Mouse (Mus musculus): ENCODE results near the gene Golga4. TPM values are rescaled to one million over a fixed set of nuclear protein-coding genes. Genes with fewer than 3 reads are reported as not detected.

The Golga4 gene
- polyA plus RNA-seq, 1 experiment from 2014 or later, result 47.9 TPM

DNA sequence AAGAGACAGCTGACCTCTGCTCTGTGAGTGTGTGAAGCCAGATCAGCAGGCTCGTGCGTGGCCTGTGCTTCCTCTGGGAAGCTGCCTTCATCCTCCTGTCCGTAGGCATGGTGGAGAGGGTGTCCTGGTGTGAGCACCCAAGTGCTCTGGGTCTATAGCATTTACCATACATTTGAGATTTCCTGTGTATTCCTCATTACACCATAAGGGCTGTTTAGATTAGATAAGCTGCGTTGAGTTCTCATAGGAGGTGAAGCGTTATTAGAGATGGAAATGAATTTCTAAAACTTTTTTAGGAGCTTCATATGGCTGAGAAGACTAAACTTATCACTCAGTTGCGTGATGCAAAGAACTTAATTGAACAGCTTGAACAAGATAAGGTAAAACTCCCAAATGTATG lies 30.9 kb downstream of the Golga4 start:
- ATAC-seq (ENCODE audit: low FRiP score), result no peak
- Histone ChIP-seq H3K9ac (no peak overlapping the region), H3K36me3 (peaks cover 90% of the 10 kb centered on the region), H3K4me2 (no peak overlapping the region), H3K4me1 (replicated peaks) (no peaks in the 10 kb centered on the region), H3K4me3 (no peak overlapping the region), H3K27me3 (no peaks in the 10 kb centered on the region), H3K9me3 (no peaks in the 10 kb centered on the region), H3K27ac (no peak overlapping the region)
- WGBS, result 81% methylated on average over 6 of the region's 6 CpGs

GRCm38 (mm10) chr9:118537463-118538339 lies 31.6 kb downstream of the Golga4 start:
- Histone ChIP-seq H3K27ac (no peak overlapping the region), H3K4me2 (no peak overlapping the region), H3K36me3 (peaks cover 90% of the 10 kb centered on the region), H3K9me3 (no peaks in the 10 kb centered on the region), H3K4me3 (no peak overlapping the region), H3K27me3 (no peaks in the 10 kb centered on the region), H3K9ac (no peak overlapping the region), H3K4me1 (replicated peaks) (no peaks in the 10 kb centered on the region)
- WGBS, result 76% methylated on average over 9 of the region's 9 CpGs
- no peak for ATAC-seq (ENCODE audit: low FRiP score)

- ATAC-seq (ENCODE audit: low FRiP score), result no peak
- Histone ChIP-seq H3K27me3 (no peaks in the 10 kb centered on the region), H3K4me2 (no peak overlapping the region), H3K4me1 (replicated peaks) (0 out of 2 replicates have a peak, but pooled peaks cover 6% of the 10 kb centered on the region), H3K36me3 (peaks cover 76% of the 10 kb centered on the region), H3K4me3 (no peak overlapping the region), H3K9ac (no peak overlapping the region), H3K27ac (no peak overlapping the region), H3K9me3 (no peaks in the 10 kb centered on the region)
- WGBS, result 95% methylated on average over 8 of the region's 8 CpGs
Measured at GRCm38 (mm10) chr9:118541851-118542250, 35.8 kb downstream of the Golga4 start.

- no peak for ATAC-seq (ENCODE audit: low FRiP score)
- no peaks in the 10 kb centered on the region for H3K9me3 ChIP-seq
- 78% methylated on average over 6 of the region's 6 CpGs for WGBS
- H3K27me3 ChIP-seq, result no peaks in the 10 kb centered on the region
- no peak overlapping the region for H3K27ac ChIP-seq
- no peak overlapping the region for H3K4me3 ChIP-seq
- 0 out of 2 replicates have a peak, but pooled peaks cover 6% of the 10 kb centered on the region for H3K4me1 ChIP-seq (replicated peaks)
- H3K4me2 ChIP-seq, result no peak overlapping the region
- peaks cover 67% of the 10 kb centered on the region for H3K36me3 ChIP-seq
- H3K9ac ChIP-seq, result no peak overlapping the region
Measured at GRCm38 (mm10) chr9:118545146-118545545, 39.1 kb downstream of the Golga4 start.

DNA sequence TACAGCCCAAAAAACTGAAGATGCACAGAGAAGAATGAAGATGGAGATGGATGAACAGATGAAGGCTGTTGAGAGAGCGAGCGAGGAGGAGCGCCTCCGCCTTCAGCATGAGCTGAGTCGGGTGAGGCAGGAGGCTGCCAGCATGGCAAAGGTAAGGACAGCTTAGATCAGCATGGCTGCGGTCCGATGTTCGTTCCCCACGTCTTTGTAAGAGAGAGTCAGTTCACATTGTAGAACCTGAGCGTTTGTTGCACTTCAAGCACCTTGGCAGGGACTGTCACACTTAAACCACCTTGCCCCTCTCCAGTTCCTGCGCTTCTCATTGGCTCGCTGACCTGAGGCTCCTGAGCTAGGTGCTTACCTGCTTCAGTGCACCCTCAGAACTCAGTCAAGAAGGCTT lies 42.6 kb downstream of the Golga4 start:
- Histone ChIP-seq H3K36me3 (peaks cover 66% of the 10 kb centered on the region), H3K4me2 (no peak overlapping the region), H3K9me3 (no peaks in the 10 kb centered on the region), H3K27ac (no peak overlapping the region), H3K4me1 (replicated peaks) (0 out of 2 replicates have a peak, but pooled peaks cover 6% of the 10 kb centered on the region), H3K4me3 (no peak overlapping the region), H3K27me3 (no peaks in the 10 kb centered on the region), H3K9ac (no peak overlapping the region)
- no peak for ATAC-seq (ENCODE audit: low FRiP score)
- 97% methylated on average over 12 of the region's 12 CpGs for WGBS

GRCm38 (mm10) chr9:118556951-118557780 lies 51.1 kb downstream of the Golga4 start:
- peak overlapping the region; percentile 18 for H3K27ac ChIP-seq
- no peaks in the 10 kb centered on the region for H3K9me3 ChIP-seq
- peaks cover 89% of the 10 kb centered on the region for H3K36me3 ChIP-seq
- no peaks in the 10 kb centered on the region for H3K27me3 ChIP-seq
- no peak overlapping the region for H3K4me3 ChIP-seq
- no peak for ATAC-seq (ENCODE audit: low FRiP score)
- H3K9ac ChIP-seq, result no peak overlapping the region
- no peak overlapping the region for H3K4me2 ChIP-seq
- no peaks in the 10 kb centered on the region for H3K4me1 ChIP-seq (replicated peaks)
- WGBS, result 78% methylated on average over 24 of the region's 24 CpGs

- no peak overlapping the region for H3K9ac ChIP-seq
- H3K36me3 ChIP-seq, result peaks cover 95% of the 10 kb centered on the region
- H3K4me1 ChIP-seq (replicated peaks), result no peaks in the 10 kb centered on the region
- no peak overlapping the region for H3K4me2 ChIP-seq
- H3K4me3 ChIP-seq, result no peak overlapping the region
- no peaks in the 10 kb centered on the region for H3K9me3 ChIP-seq
- H3K27ac ChIP-seq, result no peak overlapping the region
- no peaks in the 10 kb centered on the region for H3K27me3 ChIP-seq
- WGBS, result 95% methylated on average over 11 of the region's 11 CpGs
- ATAC-seq (ENCODE audit: low FRiP score), result no peak
Measured at GRCm38 (mm10) chr9:118563356-118563755, 57.3 kb downstream of the Golga4 start.

GRCm38 (mm10) chr9:118563866-118564265 lies 57.8 kb downstream of the Golga4 start:
- Histone ChIP-seq H3K36me3 (peaks cover 91% of the 10 kb centered on the region), H3K4me1 (replicated peaks) (no peaks in the 10 kb centered on the region), H3K27ac (no peak overlapping the region), H3K27me3 (no peaks in the 10 kb centered on the region), H3K4me2 (no peak overlapping the region), H3K9me3 (no peaks in the 10 kb centered on the region), H3K4me3 (no peak overlapping the region), H3K9ac (no peak overlapping the region)
- ATAC-seq (ENCODE audit: low FRiP score), result no peak
- 90% methylated on average over 7 of the region's 7 CpGs for WGBS

DNA sequence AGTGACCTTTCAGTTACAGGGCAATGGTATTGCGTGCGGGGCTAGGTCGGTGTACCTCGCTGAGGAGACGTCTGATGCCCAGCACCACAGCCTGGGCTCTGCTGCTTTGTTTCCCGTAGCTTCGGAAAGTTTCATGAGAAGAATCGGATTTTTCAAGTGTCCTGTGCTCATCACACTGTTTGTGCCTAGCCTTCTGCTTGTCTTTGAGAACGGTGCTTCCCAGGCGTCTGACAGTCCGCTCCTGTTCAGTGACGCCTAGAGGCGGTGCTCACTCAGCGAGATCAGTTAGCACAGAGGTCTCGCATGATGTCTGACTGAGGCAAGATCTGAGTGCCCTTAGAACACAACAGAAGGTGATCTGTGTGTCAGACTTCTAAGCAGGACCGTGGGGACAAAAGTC lies 58.6 kb downstream of the Golga4 start:
- WGBS, result 94% methylated on average over 16 of the region's 16 CpGs
- H3K27me3 ChIP-seq, result no peaks in the 10 kb centered on the region
- H3K4me3 ChIP-seq, result no peak overlapping the region
- no peak for ATAC-seq (ENCODE audit: low FRiP score)
- no peak overlapping the region for H3K9ac ChIP-seq
- no peaks in the 10 kb centered on the region for H3K4me1 ChIP-seq (replicated peaks)
- no peak overlapping the region for H3K27ac ChIP-seq
- no peak overlapping the region for H3K4me2 ChIP-seq
- H3K9me3 ChIP-seq, result no peaks in the 10 kb centered on the region
- H3K36me3 ChIP-seq, result peaks cover 91% of the 10 kb centered on the region

GRCm38 (mm10) chr9:118569328-118569727 lies 63.3 kb downstream of the Golga4 start:
- no peak overlapping the region for H3K4me2 ChIP-seq
- H3K9ac ChIP-seq, result no peak overlapping the region
- no peaks in the 10 kb centered on the region for H3K27me3 ChIP-seq
- H3K4me1 ChIP-seq (replicated peaks), result no peaks in the 10 kb centered on the region
- H3K9me3 ChIP-seq, result no peaks in the 10 kb centered on the region
- 89% methylated on average over 6 of the region's 6 CpGs for WGBS
- peaks cover 88% of the 10 kb centered on the region for H3K36me3 ChIP-seq
- H3K4me3 ChIP-seq, result no peak overlapping the region
- no peak overlapping the region for H3K27ac ChIP-seq
- no peak for ATAC-seq (ENCODE audit: low FRiP score)

DNA sequence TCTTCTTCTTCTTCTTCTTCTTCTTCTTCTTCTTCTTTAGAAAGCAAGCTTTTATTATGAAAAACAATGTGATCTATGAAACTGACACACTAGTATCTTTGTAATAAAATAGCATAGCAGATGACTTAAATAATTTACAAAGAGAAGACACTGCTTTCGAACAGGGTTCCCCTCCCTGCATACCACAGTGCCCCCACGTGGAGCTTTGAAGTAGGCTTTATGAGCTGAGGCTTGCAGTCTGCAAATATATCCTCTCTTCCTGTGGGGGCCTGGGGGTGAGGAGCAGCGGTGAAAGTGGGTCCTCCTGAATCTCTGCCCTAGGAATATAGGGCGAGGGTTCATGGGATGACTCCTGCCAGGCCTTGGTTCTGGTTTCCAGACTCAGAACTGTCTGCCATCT lies 64.8 kb downstream of the Golga4 start:
- Histone ChIP-seq H3K4me1 (replicated peaks) (no peaks in the 10 kb centered on the region), H3K27me3 (no peaks in the 10 kb centered on the region), H3K27ac (no peak overlapping the region), H3K4me3 (no peak overlapping the region), H3K9me3 (no peaks in the 10 kb centered on the region), H3K9ac (no peak overlapping the region), H3K36me3 (peaks cover 85% of the 10 kb centered on the region), H3K4me2 (no peak overlapping the region)
- WGBS, result 85% methylated on average over 4 of the region's 4 CpGs
- no peak for ATAC-seq (ENCODE audit: low FRiP score)

DNA sequence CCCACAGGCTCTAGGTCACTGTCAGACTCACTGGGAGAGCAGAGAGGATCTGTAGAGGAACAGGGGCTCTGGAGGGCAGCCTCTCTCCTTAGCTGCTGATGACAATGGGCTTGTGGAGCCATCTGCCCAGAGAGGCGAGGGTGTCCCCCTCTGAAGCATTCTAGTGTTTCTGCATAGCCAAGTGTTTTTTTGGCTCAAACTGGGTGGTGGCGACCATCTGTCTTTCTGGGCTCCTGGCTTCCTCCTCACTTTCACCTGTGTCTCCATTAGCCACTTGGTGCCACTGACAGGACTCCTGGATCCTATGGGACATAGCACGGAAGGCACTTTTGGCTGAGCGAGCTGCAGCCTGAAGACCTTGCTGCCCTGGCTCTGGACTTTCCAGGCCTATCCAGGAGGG lies 65.6 kb downstream of the Golga4 start:
- H3K4me3 ChIP-seq, result no peak overlapping the region
- WGBS, result 88% methylated on average over 4 of the region's 4 CpGs
- H3K27ac ChIP-seq, result no peak overlapping the region
- ATAC-seq (ENCODE audit: low FRiP score), result no peak
- H3K9me3 ChIP-seq, result no peaks in the 10 kb centered on the region
- H3K9ac ChIP-seq, result no peak overlapping the region
- no peaks in the 10 kb centered on the region for H3K27me3 ChIP-seq
- H3K4me1 ChIP-seq (replicated peaks), result no peaks in the 10 kb centered on the region
- H3K4me2 ChIP-seq, result no peak overlapping the region
- peaks cover 85% of the 10 kb centered on the region for H3K36me3 ChIP-seq
